Mouse (Mus musculus) E14TG2a.4 (cell line): ENCODE measurements at regions not wholly inside any gene's neighbourhood (a gene's known extent, or its start where the extent isn't known, plus 50 kb on each side); places are given as distances from the start of the nearest gene placed in this dataset.

Experiments used
- H3K27me3 ChIP-seq: 2 replicates; pipeline ENCODE4 v1.6.1; 2014; ENCODE audit warnings: low read length, control low read depth; ENCODE audit not compliant: insufficient read depth
- H3K36me3 ChIP-seq: 2 replicates; pipeline ENCODE4 v1.6.1; 2014; ENCODE audit warnings: low read length, control low read depth; ENCODE audit not compliant: insufficient read depth
- H3K4me1 ChIP-seq: replicated peaks from 2 replicates; pipeline ENCODE4 v1.6.1; 2014; ENCODE audit warnings: low read depth, low read length, control low read depth
- H3K4me3 ChIP-seq: replicated peaks from 2 replicates; pipeline ENCODE4 v1.5.1; 2014; ENCODE audit warnings: mild to moderate bottlenecking, low read length
- H3K9me3 ChIP-seq: 2 replicates; pipeline ENCODE4 v1.6.1; 2014; ENCODE audit warnings: low read length, control low read depth
- CTCF ChIP-seq: conservative IDR thresholded peaks from 2 replicates; pipeline ENCODE4 v1.5.1; 2014; ENCODE audit warnings: low read length
- NANOG ChIP-seq: IDR thresholded peaks from 2 replicates; pipeline ENCODE4 v1.6.1; 2014; ENCODE audit warnings: borderline replicate concordance, low read length, mixed read lengths
- POU5F1 ChIP-seq: IDR thresholded peaks from 2 replicates; pipeline ENCODE4 v1.6.1; 2014; ENCODE audit warnings: low read length, borderline replicate concordance

DNA sequence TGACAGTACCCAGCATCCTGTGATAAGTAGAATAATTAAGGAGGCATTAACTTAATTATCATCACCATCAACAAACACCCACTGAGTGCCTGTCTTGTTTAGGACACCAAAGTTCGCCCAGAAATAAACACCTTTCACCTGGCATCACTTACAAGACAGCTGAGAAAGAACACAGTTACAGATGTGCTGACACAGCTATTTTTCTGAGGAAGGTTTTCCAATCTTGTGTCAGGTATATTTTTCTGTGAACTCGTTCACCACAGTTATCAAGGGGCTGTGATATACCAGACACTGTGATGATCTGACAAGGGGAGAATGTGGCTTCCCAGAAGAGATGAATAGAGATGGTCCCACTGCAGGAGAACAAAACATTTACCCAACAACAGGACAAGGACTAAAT lies 311.1 kb downstream of the Pik3r1 start:
- Histone ChIP-seq H3K9me3 (no peaks in the 10 kb centered on the region), H3K27me3 (no peaks in the 10 kb centered on the region), H3K36me3 (no peaks in the 10 kb centered on the region), H3K4me3 (no peak overlapping the region), H3K4me1 (no peaks in the 10 kb centered on the region)
- TF ChIP-seq NANOG = no peak
- no peak for TF ChIP-seq POU5F1
- TF ChIP-seq CTCF = no peak

DNA sequence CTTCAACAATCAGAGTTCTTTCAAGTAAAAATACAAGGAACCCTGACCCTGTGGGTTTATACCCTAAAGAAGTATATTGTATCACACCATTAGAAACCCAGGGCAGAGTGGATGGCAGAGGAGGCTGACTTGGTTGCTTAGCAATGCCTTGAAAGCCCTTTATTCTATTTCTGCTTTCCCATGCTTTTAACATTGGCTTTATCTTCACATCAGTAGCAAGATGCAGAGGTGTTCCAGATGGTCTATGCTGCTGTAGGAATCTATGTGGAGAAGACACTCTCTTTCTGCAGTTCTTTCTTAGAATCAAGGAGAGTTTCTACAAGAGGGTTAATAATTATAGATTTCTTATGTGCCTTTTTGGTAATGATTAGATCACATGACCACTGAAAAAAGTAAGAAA lies 313.7 kb downstream of the Pik3r1 start:
- no peak for TF ChIP-seq POU5F1
- TF ChIP-seq NANOG = no peak
- TF ChIP-seq CTCF = no peak

DNA sequence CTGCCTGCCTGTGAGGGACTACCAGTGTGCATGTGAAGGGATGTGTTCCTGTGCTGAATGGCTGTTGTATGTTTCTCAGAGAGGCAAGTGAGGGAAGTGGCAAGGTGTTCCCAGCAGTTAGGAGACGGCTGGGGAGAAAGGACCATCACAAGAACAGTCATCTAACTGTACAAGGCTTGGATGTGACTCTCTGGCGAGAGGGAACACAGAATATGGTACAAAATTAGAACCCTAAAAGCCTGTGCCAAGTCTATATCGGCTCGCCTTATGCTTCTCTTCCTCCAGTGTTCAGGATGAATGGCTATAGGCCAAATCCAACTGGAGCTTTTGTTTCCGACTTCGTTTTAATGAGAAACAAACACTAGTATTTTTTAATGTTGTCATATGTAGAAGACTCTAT lies 317.5 kb downstream of the Pik3r1 start:
- TF ChIP-seq CTCF (no peak), NANOG (no peak), POU5F1 (no peak)
- Histone ChIP-seq H3K27me3 (no peaks in the 10 kb centered on the region), H3K4me3 (no peak overlapping the region), H3K36me3 (no peaks in the 10 kb centered on the region), H3K4me1 (no peaks in the 10 kb centered on the region; the same call in 1 of the 2 replicates), H3K9me3 (no peaks in the 10 kb centered on the region)

More for the DNA sequence above, 313.7 kb downstream of the Pik3r1 start:
- Histone ChIP-seq H3K9me3 (no peaks in the 10 kb centered on the region), H3K27me3 (no peaks in the 10 kb centered on the region), H3K36me3 (no peaks in the 10 kb centered on the region), H3K4me1 (no peaks in the 10 kb centered on the region), H3K4me3 (no peak overlapping the region)

DNA sequence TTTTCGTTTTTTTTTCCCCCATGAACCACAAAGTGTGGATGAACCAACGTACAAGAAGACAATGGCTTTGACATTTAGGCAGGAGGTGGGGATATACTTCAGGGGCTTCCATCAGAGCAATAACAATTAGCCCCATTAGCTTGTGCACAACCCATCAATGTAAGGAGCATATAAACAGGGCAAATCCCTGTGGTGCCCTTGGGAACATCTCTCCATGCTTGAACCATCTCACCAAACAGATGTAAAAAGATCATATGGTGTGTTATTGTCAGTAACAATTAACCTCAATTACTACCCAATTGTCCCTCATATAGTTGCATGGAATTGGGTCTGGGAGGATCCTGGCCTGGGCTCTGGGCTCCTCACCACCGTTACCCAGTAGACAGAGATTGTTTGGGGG lies 328.5 kb downstream of the Pik3r1 start:
- TF ChIP-seq CTCF (no peak), POU5F1 (no peak), NANOG (peak; percentile 88)
- Histone ChIP-seq H3K36me3 (no peaks in the 10 kb centered on the region), H3K9me3 (peaks cover 5% of the 10 kb centered on the region), H3K4me1 (peaks cover 19% of the 10 kb centered on the region), H3K4me3 (no peak overlapping the region), H3K27me3 (peaks cover 13% of the 10 kb centered on the region)

DNA sequence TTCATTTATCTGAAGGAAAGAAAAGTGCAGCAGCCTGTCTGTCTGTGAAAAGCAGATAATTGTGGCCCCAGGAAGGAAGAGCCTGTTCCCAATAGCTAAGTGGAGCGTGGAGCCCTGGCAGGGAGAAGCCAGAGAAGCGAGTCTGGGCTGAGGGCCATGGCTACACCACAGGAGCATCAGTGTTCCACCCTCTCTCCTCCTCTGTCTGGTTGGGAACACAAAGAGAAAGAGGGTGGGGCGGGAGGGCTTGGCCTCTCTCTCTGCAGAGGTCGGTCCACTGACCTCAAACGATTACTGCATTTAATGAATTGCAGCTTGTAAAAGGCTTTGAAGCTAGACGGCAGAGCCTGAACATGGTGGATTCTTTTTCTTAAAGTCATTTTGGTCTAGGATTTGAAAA lies 329.0 kb downstream of the Pik3r1 start:
- H3K27me3 ChIP-seq = peaks cover 13% of the 10 kb centered on the region
- TF ChIP-seq POU5F1 (no peak), CTCF (no peak), NANOG (no peak)
- no peak overlapping the region for H3K4me3 ChIP-seq
- peaks cover 19% of the 10 kb centered on the region for H3K4me1 ChIP-seq
- H3K36me3 ChIP-seq = no peaks in the 10 kb centered on the region
- peaks cover 7% of the 10 kb centered on the region for H3K9me3 ChIP-seq

DNA sequence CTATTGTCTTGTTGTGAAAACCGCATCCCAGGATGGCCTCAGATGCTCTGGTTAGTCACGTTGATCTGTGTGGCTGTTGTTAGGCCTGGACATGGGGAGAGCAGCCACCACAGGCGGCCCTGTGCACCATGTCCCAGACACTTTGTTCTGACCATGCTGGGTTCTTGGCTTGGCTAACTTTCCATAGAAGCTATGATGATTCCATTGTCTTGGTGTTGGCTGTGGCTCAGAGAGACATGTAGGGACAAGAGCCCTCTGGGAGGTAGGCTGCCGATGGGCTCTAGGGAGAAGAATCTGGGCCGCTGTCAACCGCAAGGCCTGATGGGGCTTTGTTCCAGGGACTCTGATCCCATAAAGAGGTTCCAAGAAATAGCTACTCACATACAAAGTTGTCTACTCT lies 334.9 kb downstream of the Pik3r1 start:
- Histone ChIP-seq H3K27me3 (no peaks in the 10 kb centered on the region), H3K36me3 (no peaks in the 10 kb centered on the region), H3K4me3 (no peak overlapping the region), H3K4me1 (no peaks in the 10 kb centered on the region), H3K9me3 (peaks cover 12% of the 10 kb centered on the region)
- TF ChIP-seq POU5F1 = no peak
- no peak for TF ChIP-seq NANOG
- TF ChIP-seq CTCF = no peak

DNA sequence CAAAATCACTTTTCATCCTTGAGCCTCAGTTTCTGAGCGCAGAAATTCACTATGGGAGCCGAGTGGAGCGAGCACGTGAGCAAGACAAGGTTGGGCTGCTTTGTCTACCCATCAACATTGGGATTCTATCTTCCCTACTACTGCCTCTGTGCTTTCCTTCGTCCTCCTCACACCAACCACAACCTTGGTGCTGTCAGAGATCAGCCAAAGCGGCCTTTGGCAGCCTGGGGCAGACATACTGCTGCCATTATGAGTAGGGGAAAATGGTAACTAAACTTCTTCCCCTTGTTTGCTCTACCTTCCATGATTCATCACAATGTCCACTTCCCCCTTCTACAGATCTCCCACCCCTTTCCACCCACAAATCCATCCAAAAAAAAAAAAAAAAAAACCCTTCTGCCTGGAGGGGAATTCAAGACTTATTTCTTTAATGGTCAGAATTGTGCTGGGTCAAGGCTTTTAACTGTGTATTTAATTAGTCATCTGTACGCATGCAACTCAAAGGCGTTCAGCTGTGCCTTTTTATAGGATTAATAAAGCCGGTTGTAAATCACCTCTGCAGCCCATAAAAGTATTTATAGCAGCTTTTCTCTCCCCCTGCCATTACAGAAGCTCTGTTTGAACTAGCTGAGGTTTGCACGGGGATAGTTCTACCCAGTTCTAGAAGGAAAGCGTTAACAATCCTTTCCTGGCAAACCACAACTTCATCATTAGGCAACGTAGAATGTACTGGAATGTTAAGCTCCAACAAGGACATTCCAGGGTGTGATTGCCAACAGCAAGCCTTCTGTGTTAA lies 340.4 kb downstream of the Pik3r1 start:
- no peaks in the 10 kb centered on the region for H3K4me1 ChIP-seq
- TF ChIP-seq NANOG (no peak), CTCF (no peak), POU5F1 (no peak)

DNA sequence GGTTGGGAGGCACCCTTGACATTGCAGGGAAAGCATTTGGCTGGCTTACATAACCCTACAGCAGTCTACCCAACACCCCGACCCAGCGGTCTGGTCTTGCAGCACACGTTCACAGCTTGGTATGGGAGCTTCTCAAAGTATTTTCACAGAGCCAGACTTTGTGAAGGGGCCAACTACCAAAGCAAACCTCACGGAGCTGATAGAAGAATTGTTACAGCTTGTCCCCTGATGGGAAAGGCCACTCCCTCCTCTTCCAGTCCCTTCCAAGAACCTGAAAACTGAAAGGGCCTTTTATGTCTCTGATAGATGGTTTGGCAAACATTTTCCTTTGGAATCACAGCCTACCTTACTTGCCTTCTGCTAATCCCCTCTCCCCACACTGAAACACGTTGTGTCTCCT lies 341.6 kb downstream of the Pik3r1 start:
- no peak for TF ChIP-seq NANOG
- no peak for TF ChIP-seq POU5F1
- TF ChIP-seq CTCF = no peak
- Histone ChIP-seq H3K4me1 (no peaks in the 10 kb centered on the region), H3K9me3 (peaks cover 4% of the 10 kb centered on the region; the same call in 1 of the 2 replicates), H3K36me3 (no peaks in the 10 kb centered on the region), H3K27me3 (no peaks in the 10 kb centered on the region), H3K4me3 (no peak overlapping the region)

More for the DNA sequence above, 340.4 kb downstream of the Pik3r1 start:
- Histone ChIP-seq H3K4me3 (no peak overlapping the region), H3K27me3 (no peaks in the 10 kb centered on the region), H3K36me3 (no peaks in the 10 kb centered on the region), H3K9me3 (peaks cover 9% of the 10 kb centered on the region; the same call in 1 of the 2 replicates)

DNA sequence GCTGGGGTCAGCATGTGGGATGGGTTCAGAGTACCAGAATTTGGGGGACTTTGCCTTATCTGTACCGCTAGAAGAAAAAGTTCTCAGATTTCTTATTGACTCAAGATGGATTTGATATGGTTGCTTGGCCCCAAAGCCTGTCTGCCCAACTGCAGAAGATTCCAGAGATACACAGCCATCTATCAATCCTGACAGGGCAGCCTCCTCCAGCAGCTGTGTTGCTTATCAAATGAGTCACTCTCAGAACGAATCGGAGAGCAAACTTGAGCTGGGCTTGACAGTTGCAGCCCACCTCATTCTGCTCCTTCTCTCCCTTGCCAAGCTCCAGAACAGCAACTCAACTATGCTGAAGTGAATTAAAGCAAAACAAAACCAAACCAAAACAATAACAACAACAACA lies 345.9 kb downstream of the Pik3r1 start:
- TF ChIP-seq CTCF (no peak), POU5F1 (no peak), NANOG (no peak)
- no peak overlapping the region for H3K4me3 ChIP-seq
- no peaks in the 10 kb centered on the region for H3K36me3 ChIP-seq
- no peaks in the 10 kb centered on the region for H3K4me1 ChIP-seq
- H3K27me3 ChIP-seq = no peaks in the 10 kb centered on the region
- H3K9me3 ChIP-seq = peaks cover 7% of the 10 kb centered on the region
